Mouse (Mus musculus) G1E (cell line): Measurements from ENCODE around the gene Itih5.

ENCODE experiments used
- CTCF ChIP-seq: IDR thresholded peaks from 2 replicates; pipeline ENCODE4 v1.5.1; 2012; ENCODE audit warnings: low read depth, low read length, inconsistent platforms, mixed read lengths
- GATA1 ChIP-seq: IDR thresholded peaks from 2 replicates; pipeline ENCODE4 v1.6.1; 2012; ENCODE audit warnings: borderline replicate concordance, low read length, inconsistent platforms, mixed read lengths
- TAL1 ChIP-seq: conservative IDR thresholded peaks from 2 replicates; pipeline ENCODE4 v1.6.1; 2012; ENCODE audit warnings: low read depth, low read length, inconsistent platforms, mixed read lengths

DNA sequence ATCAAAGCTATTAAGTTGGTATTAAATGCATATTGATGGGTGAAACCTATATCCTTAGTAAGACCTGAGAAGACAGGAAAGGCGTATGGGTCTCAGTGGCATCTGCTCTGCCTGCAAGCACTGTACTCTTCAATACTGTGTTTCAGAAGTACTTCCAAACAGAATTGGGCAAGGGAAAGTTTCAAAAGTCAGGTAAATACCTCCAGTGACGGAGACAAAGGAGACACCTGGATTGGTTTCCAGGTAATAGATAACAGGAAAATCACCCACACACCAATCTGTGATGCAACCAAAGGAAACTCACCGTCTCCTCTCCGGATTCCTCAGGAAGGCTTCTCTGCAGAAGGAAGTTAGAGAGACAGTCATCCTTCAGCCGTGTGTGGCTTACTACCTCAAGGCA lies 25.9 kb upstream of the Itih5 start:
- TF ChIP-seq CTCF, result no peak
- no peak for TF ChIP-seq GATA1
- TF ChIP-seq TAL1, result no peak
